Mouse (Mus musculus): ENCODE measurements around the gene Olfr1229. TPM values are rescaled to one million over a fixed set of nuclear protein-coding genes. Genes with fewer than 3 reads are reported as not detected.

The Olfr1229 gene
- total RNA-seq (2014; fragmentation: Nextera tagmentation) (not detected in 2 replicates), total RNA-seq (2017) (0.16 and 0.17 TPM in 2 replicates), polyA plus RNA-seq (2012) (not detected in 2 replicates)

GRCm38 (mm10) chr2:89287914-89288313 is at the start of gene Olfr1229:
Gene Olfr1229, minus strand, starts transcription at chr2:89288014.
- H3K36me3 ChIP-seq (replicated peaks) = no peaks in the 10 kb centered on the region
- no peak within 1 kb of the TSS for H3K4me3 ChIP-seq (ENCODE audit: low read depth, low read length)
- DNase-seq (ENCODE audit: low spot score) (no peak), ATAC-seq (ENCODE audit: extremely low read depth, insufficient number of reproducible peaks, low FRiP score, poor library complexity, severe bottlenecking) (no peak)
- TF ChIP-seq CTCF (IDR thresholded peaks at IDR 0.05; ENCODE audit: low read depth, low read length) (no peak), GATA2 (IDR thresholded peaks at IDR 0.05; ENCODE audit: borderline replicate concordance, low read depth, low read length) (no peak), TAL1 (conservative IDR thresholded peaks at IDR 0.05; ENCODE audit: low read depth, low read length) (no peak), POLR2AphosphoS5 (IDR thresholded peaks at IDR 0.05; ENCODE audit: insufficient replicate concordance, low read depth, low read length) (no peak), GATA1 (IDR thresholded peaks at IDR 0.05; ENCODE audit: borderline replicate concordance, low read length) (no peak)
- H3K27me3 ChIP-seq (ENCODE audit: insufficient read depth, low read length) = no peaks in the 10 kb centered on the region
- H3K9me3 ChIP-seq (replicated peaks) = no peaks in the 10 kb centered on the region
- no peaks in the 10 kb centered on the region for H3K4me1 ChIP-seq (ENCODE audit: insufficient read depth, low read depth, low read length)

- Histone ChIP-seq H3K4me1 (ENCODE audit: insufficient read depth, low read depth, low read length) (no peaks in the 10 kb centered on the region), H3K9me3 (replicated peaks) (no peaks in the 10 kb centered on the region; the same call in 1 of the 2 replicates), H3K36me3 (replicated peaks) (no peaks in the 10 kb centered on the region), H3K27me3 (ENCODE audit: insufficient read depth, low read length) (no peaks in the 10 kb centered on the region), H3K4me3 (ENCODE audit: low read depth, low read length) (no peak within 1 kb of the TSS)
- TF ChIP-seq GATA2 (IDR thresholded peaks at IDR 0.05; ENCODE audit: borderline replicate concordance, low read depth, low read length) = no peak
- no peak for TF ChIP-seq CTCF (IDR thresholded peaks at IDR 0.05; ENCODE audit: low read depth, low read length)
- TF ChIP-seq GATA1 (IDR thresholded peaks at IDR 0.05; ENCODE audit: borderline replicate concordance, low read length) = no peak
- TF ChIP-seq TAL1 (conservative IDR thresholded peaks at IDR 0.05; ENCODE audit: low read depth, low read length) = no peak
- no peak for TF ChIP-seq POLR2AphosphoS5 (IDR thresholded peaks at IDR 0.05; ENCODE audit: insufficient replicate concordance, low read depth, low read length)
- no peak for DNase-seq (ENCODE audit: low spot score)
- ATAC-seq (ENCODE audit: extremely low read depth, insufficient number of reproducible peaks, low FRiP score, poor library complexity, severe bottlenecking) = no peak
These were observed 41.8 kb upstream of the Olfr1229 start, which contains the start of gene Olfr1232 for GRCm38 (mm10) chr2:89329575-89329974. Gene Olfr1232, minus strand, starts transcription at chr2:89329675.

- Histone ChIP-seq H3K36me3 (replicated peaks) (no peaks in the 10 kb centered on the region), H3K9me3 (replicated peaks) (0 out of 2 replicates have a peak, but pooled peaks cover 2% of the 10 kb centered on the region), H3K4me1 (ENCODE audit: insufficient read depth, low read depth, low read length) (no peaks in the 10 kb centered on the region), H3K27me3 (ENCODE audit: insufficient read depth, low read length) (no peaks in the 10 kb centered on the region), H3K4me3 (ENCODE audit: low read depth, low read length) (no peak within 1 kb of the TSS)
- DNase-seq (ENCODE audit: low spot score) (no peak), ATAC-seq (ENCODE audit: extremely low read depth, insufficient number of reproducible peaks, low FRiP score, poor library complexity, severe bottlenecking) (no peak)
- TF ChIP-seq TAL1 (conservative IDR thresholded peaks at IDR 0.05; ENCODE audit: low read depth, low read length) (no peak), GATA1 (IDR thresholded peaks at IDR 0.05; ENCODE audit: borderline replicate concordance, low read length) (no peak), CTCF (IDR thresholded peaks at IDR 0.05; ENCODE audit: low read depth, low read length) (no peak), POLR2AphosphoS5 (IDR thresholded peaks at IDR 0.05; ENCODE audit: insufficient replicate concordance, low read depth, low read length) (no peak)
These were observed 19.2 kb upstream of the Olfr1229 start, which contains the start of gene Olfr1231 for GRCm38 (mm10) chr2:89306974-89307373. Gene Olfr1231, minus strand, starts transcription at chr2:89307074.

- Histone ChIP-seq H3K27me3 (ENCODE audit: insufficient read depth, low read length) (no peaks in the 10 kb centered on the region), H3K36me3 (replicated peaks) (no peaks in the 10 kb centered on the region), H3K4me3 (ENCODE audit: low read depth, low read length) (no peak within 1 kb of the TSS), H3K4me1 (ENCODE audit: insufficient read depth, low read depth, low read length) (no peaks in the 10 kb centered on the region), H3K9me3 (replicated peaks) (peaks cover 3% of the 10 kb centered on the region; the same call in 1 of the 2 replicates)
- ATAC-seq (ENCODE audit: extremely low read depth, insufficient number of reproducible peaks, low FRiP score, poor library complexity, severe bottlenecking) = no peak
- DNase-seq (ENCODE audit: low spot score) = no peak
- TF ChIP-seq GATA2 (IDR thresholded peaks at IDR 0.05; ENCODE audit: borderline replicate concordance, low read depth, low read length) = no peak
- TF ChIP-seq TAL1 (conservative IDR thresholded peaks at IDR 0.05; ENCODE audit: low read depth, low read length) = no peak
- no peak for TF ChIP-seq POLR2AphosphoS5 (IDR thresholded peaks at IDR 0.05; ENCODE audit: insufficient replicate concordance, low read depth, low read length)
- no peak for TF ChIP-seq CTCF (IDR thresholded peaks at IDR 0.05; ENCODE audit: low read depth, low read length)
These were observed 9.4 kb upstream of the Olfr1229 start, which contains the start of gene Olfr1230 for GRCm38 (mm10) chr2:89297168-89297567. Gene Olfr1230, minus strand, starts transcription at chr2:89297268.

GRCm38 (mm10) chr2:89253962-89254361 is 33.9 kb downstream of the Olfr1229 start, which contains the start of gene Olfr1228:
Gene Olfr1228, minus strand, starts transcription at chr2:89254062.
- no peaks in the 10 kb centered on the region for H3K27me3 ChIP-seq (ENCODE audit: insufficient read depth, low read length)
- no peaks in the 10 kb centered on the region for H3K36me3 ChIP-seq (replicated peaks)
- H3K9me3 ChIP-seq (replicated peaks) = no peaks in the 10 kb centered on the region
- no peaks in the 10 kb centered on the region for H3K4me1 ChIP-seq (ENCODE audit: insufficient read depth, low read depth, low read length)
- no peak within 1 kb of the TSS for H3K4me3 ChIP-seq (ENCODE audit: low read depth, low read length)
- no peak for DNase-seq (ENCODE audit: low spot score)
- TF ChIP-seq POLR2AphosphoS5 (IDR thresholded peaks at IDR 0.05; ENCODE audit: insufficient replicate concordance, low read depth, low read length) (no peak), GATA1 (IDR thresholded peaks at IDR 0.05; ENCODE audit: borderline replicate concordance, low read length) (no peak), CTCF (IDR thresholded peaks at IDR 0.05; ENCODE audit: low read depth, low read length) (no peak), TAL1 (conservative IDR thresholded peaks at IDR 0.05; ENCODE audit: low read depth, low read length) (no peak), GATA2 (IDR thresholded peaks at IDR 0.05; ENCODE audit: borderline replicate concordance, low read depth, low read length) (no peak)
- ATAC-seq (ENCODE audit: extremely low read depth, insufficient number of reproducible peaks, low FRiP score, poor library complexity, severe bottlenecking) = no peak

Other genes with a start within 250 kb of the Olfr1229 start
Only the 20 nearest of the 21 such genes appear.
- gene Olfr1218, start 226.8 kb downstream of the Olfr1229 start, total RNA-seq (2014; fragmentation: Nextera tagmentation) = not detected in 2 replicates
- 0.23 and 0.27 TPM in 2 replicates for gene Olfr1218, start 226.8 kb downstream of the Olfr1229 start, total RNA-seq (2017)
- gene Olfr1218, start 226.8 kb downstream of the Olfr1229 start, polyA plus RNA-seq (2012) = not detected in 2 replicates
- gene Olfr1219, start 204.5 kb downstream of the Olfr1229 start, total RNA-seq (2014; fragmentation: Nextera tagmentation) = not detected in 2 replicates
- gene Olfr1219, start 204.5 kb downstream of the Olfr1229 start, total RNA-seq (2017) = 0.22 TPM in 1 of 2 replicates, not detected in the other
- gene Olfr1219, start 204.5 kb downstream of the Olfr1229 start, polyA plus RNA-seq (2012) = not detected in 2 replicates
- 0.15 TPM in 1 of 2 replicates, not detected in the other for gene Olfr1220, start 181.2 kb downstream of the Olfr1229 start, total RNA-seq (2014; fragmentation: Nextera tagmentation)
- 0.05 and 0.12 TPM in 2 replicates for gene Olfr1220, start 181.2 kb downstream of the Olfr1229 start, total RNA-seq (2017)
- not detected in 2 replicates for gene Olfr1220, start 181.2 kb downstream of the Olfr1229 start, polyA plus RNA-seq (2012)
- gene Olfr1221, start 170.7 kb downstream of the Olfr1229 start, total RNA-seq (2014; fragmentation: Nextera tagmentation) = not detected in 2 replicates
- 0.06 and 0.11 TPM in 2 replicates for gene Olfr1221, start 170.7 kb downstream of the Olfr1229 start, total RNA-seq (2017)
- gene Olfr1221, start 170.7 kb downstream of the Olfr1229 start, polyA plus RNA-seq (2012) = not detected in 2 replicates
- not detected in 2 replicates for gene Olfr1222, start 155.0 kb downstream of the Olfr1229 start, total RNA-seq (2014; fragmentation: Nextera tagmentation)
- gene Olfr1222, start 155.0 kb downstream of the Olfr1229 start, total RNA-seq (2017) = 0.16 and 0.29 TPM in 2 replicates
- gene Olfr1222, start 155.0 kb downstream of the Olfr1229 start, polyA plus RNA-seq (2012) = not detected in 2 replicates
- gene Olfr1223, start 136.5 kb downstream of the Olfr1229 start, total RNA-seq (2014; fragmentation: Nextera tagmentation) = not detected in 2 replicates
- gene Olfr1223, start 136.5 kb downstream of the Olfr1229 start, total RNA-seq (2017) = 0.06 TPM in 1 of 2 replicates, not detected in the other
- gene Olfr1223, start 136.5 kb downstream of the Olfr1229 start, polyA plus RNA-seq (2012) = not detected in 2 replicates
- not detected in 2 replicates for gene Olfr1224-ps1, start 123.9 kb downstream of the Olfr1229 start, total RNA-seq (2014; fragmentation: Nextera tagmentation)
- not detected in 2 replicates for gene Olfr1224-ps1, start 123.9 kb downstream of the Olfr1229 start, total RNA-seq (2017)
- not detected in 2 replicates for gene Olfr1224-ps1, start 123.9 kb downstream of the Olfr1229 start, polyA plus RNA-seq (2012)
- gene Olfr1225, start 113.3 kb downstream of the Olfr1229 start, total RNA-seq (2014; fragmentation: Nextera tagmentation) = not detected in 2 replicates
- gene Olfr1225, start 113.3 kb downstream of the Olfr1229 start, total RNA-seq (2017) = 0.16 and 0.41 TPM in 2 replicates
- not detected in 2 replicates for gene Olfr1225, start 113.3 kb downstream of the Olfr1229 start, polyA plus RNA-seq (2012)
- gene Olfr1226, start 88.0 kb downstream of the Olfr1229 start, total RNA-seq (2014; fragmentation: Nextera tagmentation) = not detected in 2 replicates
- gene Olfr1226, start 88.0 kb downstream of the Olfr1229 start, total RNA-seq (2017) = 0.12 and 0.16 TPM in 2 replicates
- not detected in 2 replicates for gene Olfr1226, start 88.0 kb downstream of the Olfr1229 start, polyA plus RNA-seq (2012)
- not detected in 2 replicates for gene Olfr1228, start 34.0 kb downstream of the Olfr1229 start, total RNA-seq (2014; fragmentation: Nextera tagmentation)
- gene Olfr1228, start 34.0 kb downstream of the Olfr1229 start, total RNA-seq (2017) = 0.05 TPM in 1 of 2 replicates, not detected in the other
- not detected in 2 replicates for gene Olfr1228, start 34.0 kb downstream of the Olfr1229 start, polyA plus RNA-seq (2012)
- gene Olfr1230, start 9.3 kb upstream of the Olfr1229 start, total RNA-seq (2014; fragmentation: Nextera tagmentation) = not detected in 2 replicates
- 0.41 TPM in 1 of 2 replicates, not detected in the other for gene Olfr1230, start 9.3 kb upstream of the Olfr1229 start, total RNA-seq (2017)
- not detected in 2 replicates for gene Olfr1230, start 9.3 kb upstream of the Olfr1229 start, polyA plus RNA-seq (2012)
- not detected in 2 replicates for gene Olfr1231, start 19.1 kb upstream of the Olfr1229 start, total RNA-seq (2014; fragmentation: Nextera tagmentation)
- gene Olfr1231, start 19.1 kb upstream of the Olfr1229 start, total RNA-seq (2017) = 0.12 and 0.22 TPM in 2 replicates
- not detected in 2 replicates for gene Olfr1231, start 19.1 kb upstream of the Olfr1229 start, polyA plus RNA-seq (2012)
- gene Olfr1232, start 41.7 kb upstream of the Olfr1229 start, total RNA-seq (2014; fragmentation: Nextera tagmentation) = not detected in 2 replicates
- gene Olfr1232, start 41.7 kb upstream of the Olfr1229 start, total RNA-seq (2017) = not detected in 2 replicates
- not detected in 2 replicates for gene Olfr1232, start 41.7 kb upstream of the Olfr1229 start, polyA plus RNA-seq (2012)
- gene Olfr1233, start 54.4 kb upstream of the Olfr1229 start, total RNA-seq (2014; fragmentation: Nextera tagmentation) = not detected in 2 replicates
- gene Olfr1233, start 54.4 kb upstream of the Olfr1229 start, total RNA-seq (2017) = under 0.01 and 0.16 TPM in 2 replicates
- not detected in 2 replicates for gene Olfr1233, start 54.4 kb upstream of the Olfr1229 start, polyA plus RNA-seq (2012)
- not detected in 2 replicates for gene Olfr1234, start 76.9 kb upstream of the Olfr1229 start, total RNA-seq (2014; fragmentation: Nextera tagmentation)
- gene Olfr1234, start 76.9 kb upstream of the Olfr1229 start, total RNA-seq (2017) = 0.06 and 0.22 TPM in 2 replicates
- gene Olfr1234, start 76.9 kb upstream of the Olfr1229 start, polyA plus RNA-seq (2012) = not detected in 2 replicates
- gene Olfr1238, start 121.7 kb upstream of the Olfr1229 start, total RNA-seq (2014; fragmentation: Nextera tagmentation) = not detected in 2 replicates
- gene Olfr1238, start 121.7 kb upstream of the Olfr1229 start, total RNA-seq (2017) = 0.11 and 0.12 TPM in 2 replicates
- gene Olfr1238, start 121.7 kb upstream of the Olfr1229 start, polyA plus RNA-seq (2012) = not detected in 2 replicates
- gene Olfr1239, start 132.4 kb upstream of the Olfr1229 start, total RNA-seq (2014; fragmentation: Nextera tagmentation) = not detected in 2 replicates
- gene Olfr1239, start 132.4 kb upstream of the Olfr1229 start, total RNA-seq (2017) = 0.16 and 0.23 TPM in 2 replicates
- gene Olfr1239, start 132.4 kb upstream of the Olfr1229 start, polyA plus RNA-seq (2012) = not detected in 2 replicates
- not detected in 2 replicates for gene Olfr1240, start 155.0 kb upstream of the Olfr1229 start, total RNA-seq (2014; fragmentation: Nextera tagmentation)
- 0.05 and 0.23 TPM in 2 replicates for gene Olfr1240, start 155.0 kb upstream of the Olfr1229 start, total RNA-seq (2017)
- not detected in 2 replicates for gene Olfr1240, start 155.0 kb upstream of the Olfr1229 start, polyA plus RNA-seq (2012)
- gene Olfr1241, start 199.1 kb upstream of the Olfr1229 start, total RNA-seq (2014; fragmentation: Nextera tagmentation) = not detected in 2 replicates
- gene Olfr1241, start 199.1 kb upstream of the Olfr1229 start, total RNA-seq (2017) = 0.06 TPM in 1 of 2 replicates, not detected in the other
- gene Olfr1241, start 199.1 kb upstream of the Olfr1229 start, polyA plus RNA-seq (2012) = not detected in 2 replicates
- gene Olfr1242, start 210.3 kb upstream of the Olfr1229 start, total RNA-seq (2014; fragmentation: Nextera tagmentation) = not detected in 2 replicates
- not detected in 2 replicates for gene Olfr1242, start 210.3 kb upstream of the Olfr1229 start, total RNA-seq (2017)
- not detected in 2 replicates for gene Olfr1242, start 210.3 kb upstream of the Olfr1229 start, polyA plus RNA-seq (2012)